Mouse (Mus musculus): ENCODE results near the gene Syk.
A peak's percentile ranks its signal among the peaks of the same experiment; 100 is the strongest.

The Syk gene

GRCm38 (mm10) chr13:52603704-52604349 is 20.9 kb downstream of the Syk start:
- DNase-seq = no peak

GRCm38 (mm10) chr13:52605006-52605405 is 22.0 kb downstream of the Syk start:
- DNase-seq = no peak

GRCm38 (mm10) chr13:52605911-52606310 is 22.9 kb downstream of the Syk start:
- DNase-seq = no peak

GRCm38 (mm10) chr13:52606656-52607275 is 23.8 kb downstream of the Syk start:
- DNase-seq = no peak

- no peak for DNase-seq
Measured at GRCm38 (mm10) chr13:52607964-52608363, 25.0 kb downstream of the Syk start.

GRCm38 (mm10) chr13:52610463-52610862 is 27.5 kb downstream of the Syk start:
- DNase-seq = no peak

- DNase-seq = no peak
Measured at GRCm38 (mm10) chr13:52613266-52613665, 30.3 kb downstream of the Syk start.

GRCm38 (mm10) chr13:52615085-52615484 is 32.1 kb downstream of the Syk start:
- no peak for DNase-seq

GRCm38 (mm10) chr13:52617096-52617714 is 34.2 kb downstream of the Syk start:
- DNase-seq = no peak

GRCm38 (mm10) chr13:52618592-52618991 is 35.6 kb downstream of the Syk start:
- DNase-seq = no peak

- no peak for DNase-seq
Measured at GRCm38 (mm10) chr13:52619482-52619881, 36.5 kb downstream of the Syk start.

- peak; percentile 56 for DNase-seq
Measured at GRCm38 (mm10) chr13:52624038-52624437, 41.1 kb downstream of the Syk start.

- DNase-seq = peak; percentile 44
Measured at GRCm38 (mm10) chr13:52628602-52629001, 45.6 kb downstream of the Syk start.

- DNase-seq = no peak
Measured at GRCm38 (mm10) chr13:52631624-52632023, 48.7 kb downstream of the Syk start.

- DNase-seq = no peak
Measured at GRCm38 (mm10) chr13:52635484-52635883, 52.5 kb downstream of the Syk start.

GRCm38 (mm10) chr13:52636176-52636748 is 53.3 kb downstream of the Syk start:
- no peak for DNase-seq

- DNase-seq = no peak
Measured at GRCm38 (mm10) chr13:52646566-52646965, 63.6 kb downstream of the Syk start.

GRCm38 (mm10) chr13:52647996-52648712 is 65.2 kb downstream of the Syk start:
- DNase-seq = peak; percentile 25

- no peak for DNase-seq
Measured at GRCm38 (mm10) chr13:52649791-52650418, 66.9 kb downstream of the Syk start.

- peak; percentile 73 for DNase-seq
Measured at GRCm38 (mm10) chr13:52651383-52652252, 68.6 kb downstream of the Syk start.

GRCm38 (mm10) chr13:52652253-52652628 is 69.3 kb downstream of the Syk start:
- no peak for DNase-seq
